Mouse (Mus musculus) liver, adult 2 months (tissue): ENCODE data around the gene Creb1.

Source experiments
- CTCF ChIP-seq: fragments of 200-500 bp; IDR thresholded peaks from 2 replicates; pipeline ENCODE4 v1.5.1; 2011; ENCODE audit warnings: low read depth, low read length, control low read depth
- POLR2A ChIP-seq: fragments of 200-500 bp; IDR thresholded peaks from 2 replicates; pipeline ENCODE4 v1.6.1; 2011; ENCODE audit warnings: low read length, control low read depth; ENCODE audit not compliant: insufficient read depth; ENCODE audit errors: extremely low read depth

- no peak for TF ChIP-seq CTCF
- TF ChIP-seq POLR2A: no peak
Observed at GRCm38 (mm10) chr1:64598926-64599325, 66.5 kb downstream of the Creb1 start.
